Mouse (Mus musculus): ENCODE measurements around the gene Rdh19. TPM values are rescaled to one million over a fixed set of nuclear protein-coding genes. Genes with fewer than 3 reads are reported as not detected.

Gene Rdh19
- polyA plus RNA-seq (2015; fragmentation: Nextera tagmentation; extraction: Ambion mirVana), result not detected in 2 replicates

DNA sequence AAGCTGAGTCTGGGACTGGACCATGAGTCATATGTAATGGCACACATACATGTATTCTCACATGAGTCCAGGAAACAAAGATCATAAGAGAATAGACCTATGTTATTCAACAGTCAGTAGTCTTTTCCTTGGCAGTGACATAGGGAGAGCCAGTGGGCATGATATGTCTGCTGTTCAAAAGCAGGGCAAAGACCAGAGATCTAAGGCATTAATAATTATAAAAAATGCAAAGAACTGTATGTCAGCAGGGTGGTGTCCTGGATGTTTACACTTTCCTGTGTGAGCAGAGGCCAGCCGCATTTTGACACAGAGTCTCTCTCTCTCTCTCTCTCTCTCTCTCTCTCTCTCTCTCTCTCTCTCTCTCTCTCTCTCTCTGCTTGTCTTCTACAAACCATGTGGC is at the start of gene Rdh19:
Gene Rdh19 (plus strand): TSS at position 301 of the 400 bp plus-strand sequence.

DNA sequence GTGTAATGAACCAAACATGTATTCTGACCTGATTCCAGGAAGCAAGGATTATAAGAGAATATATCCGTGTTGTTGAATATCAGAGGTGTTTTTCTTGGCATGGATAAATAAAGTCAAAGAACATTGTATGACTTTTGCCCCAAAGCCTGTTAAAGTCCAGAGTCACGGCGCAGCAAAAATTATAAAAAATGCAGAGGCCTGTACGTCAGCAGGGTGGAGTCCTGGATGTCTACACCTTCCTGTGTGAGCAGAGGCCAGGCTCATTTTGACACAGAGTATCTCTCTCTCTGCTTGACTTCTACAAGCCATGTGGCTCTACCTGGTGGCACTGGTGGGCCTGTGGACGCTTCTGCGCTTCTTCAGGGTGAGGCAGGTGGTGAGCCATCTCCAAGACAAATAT is 48.8 kb upstream of the Rdh19 start, which contains the start of gene Rdh16:
Gene Rdh16 (plus strand): TSS at position 262 of the 400 bp plus-strand sequence.

DNA sequence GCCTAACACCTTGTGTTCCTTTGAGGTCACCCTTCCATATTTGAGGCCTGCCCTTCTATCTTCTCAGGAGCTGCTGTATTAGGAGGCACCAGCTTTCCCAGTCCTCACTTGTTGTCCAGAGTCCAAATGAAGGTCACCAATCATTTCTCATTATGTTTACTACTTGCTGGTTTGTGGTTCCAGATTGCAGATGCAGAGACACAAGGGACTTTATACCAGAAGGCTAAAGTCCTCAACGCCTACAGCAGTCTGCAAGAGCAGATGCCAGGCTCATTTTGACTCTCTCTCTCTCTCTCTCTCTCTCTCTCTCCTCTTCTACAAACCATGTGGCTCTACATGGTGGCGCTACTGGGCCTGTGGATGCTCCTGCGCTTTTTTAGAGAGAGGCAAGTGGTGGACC is 16.5 kb downstream of the Rdh19 start, which contains the start of gene Rdh16f2:
Gene Rdh16f2 (plus strand): TSS at position 243 of the 400 bp plus-strand sequence.

DNA sequence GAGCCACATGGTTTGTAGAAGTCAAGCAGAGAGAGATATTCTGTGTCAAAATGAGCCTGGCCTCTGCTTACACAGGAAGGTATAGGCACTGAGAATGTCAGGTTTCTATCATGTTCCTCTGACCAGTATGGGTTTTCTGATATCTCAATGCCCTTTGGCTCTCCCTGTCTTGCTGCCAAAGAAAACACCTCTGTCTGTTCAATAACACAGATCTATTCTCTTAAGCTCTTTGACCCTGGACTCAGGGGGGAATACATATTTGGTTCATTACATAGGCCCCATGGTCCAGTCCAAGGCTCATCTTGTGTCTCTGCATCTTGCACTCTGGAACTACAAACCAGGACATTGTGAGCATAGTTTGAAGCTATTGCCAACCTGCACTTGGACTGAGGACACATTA is 38.9 kb downstream of the Rdh19 start, which contains the start of gene Rdh7:
Gene Rdh7 (minus strand): TSS at position 213 of the 400 bp plus-strand sequence.

DNA sequence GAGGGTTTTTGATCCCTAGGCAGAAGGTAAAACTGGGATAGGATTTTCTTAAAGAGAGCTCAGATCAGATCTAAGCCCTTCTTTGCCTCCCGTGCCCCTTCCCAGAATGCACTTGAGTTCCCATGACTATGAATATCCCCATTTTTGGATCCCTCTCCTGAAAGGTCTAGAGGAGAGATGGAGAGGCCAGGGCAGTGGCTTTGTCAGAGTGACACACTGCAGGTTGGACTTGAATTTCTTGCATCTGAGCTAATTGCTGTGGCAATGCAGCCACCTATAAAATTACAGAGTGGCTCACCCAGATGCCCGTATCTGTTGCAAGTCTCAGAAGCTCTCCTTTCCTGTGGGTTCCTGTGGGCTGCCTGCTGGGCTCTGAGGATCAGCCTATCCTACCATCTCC is 48.5 kb downstream of the Rdh19 start, which contains the start of gene Sdr9c7:
Gene Sdr9c7 (plus strand): TSS at position 301 of the 400 bp plus-strand sequence.

Other genes starting within 250 kb of the Rdh19 start
- gene Lrp1, start 228.8 kb upstream of the Rdh19 start, polyA plus RNA-seq (2015; fragmentation: Nextera tagmentation; extraction: Ambion mirVana), result 38.9 and 46.3 TPM in 2 replicates
- gene Stat6, start 206.9 kb upstream of the Rdh19 start, polyA plus RNA-seq (2015; fragmentation: Nextera tagmentation; extraction: Ambion mirVana), result 13.2 and 15.5 TPM in 2 replicates
- gene Nemp1, start 183.0 kb upstream of the Rdh19 start, polyA plus RNA-seq (2015; fragmentation: Nextera tagmentation; extraction: Ambion mirVana), result 4.0 and 4.1 TPM in 2 replicates
- gene Nab2, start 181.4 kb upstream of the Rdh19 start, polyA plus RNA-seq (2015; fragmentation: Nextera tagmentation; extraction: Ambion mirVana), result 6.1 and 7.3 TPM in 2 replicates
- gene Myo1a, start 144.8 kb upstream of the Rdh19 start, polyA plus RNA-seq (2015; fragmentation: Nextera tagmentation; extraction: Ambion mirVana), result 0.12 and 0.28 TPM in 2 replicates
- 0.91 and 1.0 TPM in 2 replicates for gene Tac2, start 125.5 kb upstream of the Rdh19 start, polyA plus RNA-seq (2015; fragmentation: Nextera tagmentation; extraction: Ambion mirVana)
- gene Zbtb39, start 110.4 kb upstream of the Rdh19 start, polyA plus RNA-seq (2015; fragmentation: Nextera tagmentation; extraction: Ambion mirVana), result 0.83 and 0.88 TPM in 2 replicates
- gene Gpr182, start 98.2 kb upstream of the Rdh19 start, polyA plus RNA-seq (2015; fragmentation: Nextera tagmentation; extraction: Ambion mirVana), result 1.1 and 1.7 TPM in 2 replicates
- 0.17 TPM in 1 of 2 replicates, not detected in the other for gene Rdh1, start 90.2 kb upstream of the Rdh19 start, polyA plus RNA-seq (2015; fragmentation: Nextera tagmentation; extraction: Ambion mirVana)
- 1.1 TPM in 1 of 2 replicates, not detected in the other for gene Rdh16f1, start 90.1 kb upstream of the Rdh19 start, polyA plus RNA-seq (2015; fragmentation: Nextera tagmentation; extraction: Ambion mirVana)
- 0.28 TPM in 1 of 2 replicates, not detected in the other for gene Rdh9, start 73.5 kb upstream of the Rdh19 start, polyA plus RNA-seq (2015; fragmentation: Nextera tagmentation; extraction: Ambion mirVana)
- not detected in 2 replicates for gene Rdh16, start 48.8 kb upstream of the Rdh19 start, polyA plus RNA-seq (2015; fragmentation: Nextera tagmentation; extraction: Ambion mirVana)
- not detected in 2 replicates for gene Rdh16f2, start 16.5 kb downstream of the Rdh19 start, polyA plus RNA-seq (2015; fragmentation: Nextera tagmentation; extraction: Ambion mirVana)
- gene Rdh7, start 38.9 kb downstream of the Rdh19 start, polyA plus RNA-seq (2015; fragmentation: Nextera tagmentation; extraction: Ambion mirVana), result 0.19 TPM in 1 of 2 replicates, not detected in the other
- 1.9 TPM in 1 of 2 replicates, not detected in the other for gene Sdr9c7, start 48.6 kb downstream of the Rdh19 start, polyA plus RNA-seq (2015; fragmentation: Nextera tagmentation; extraction: Ambion mirVana)
- not detected in 2 replicates for gene Hsd17b6, start 157.7 kb downstream of the Rdh19 start, polyA plus RNA-seq (2015; fragmentation: Nextera tagmentation; extraction: Ambion mirVana)
- gene Prim1, start 165.2 kb downstream of the Rdh19 start, polyA plus RNA-seq (2015; fragmentation: Nextera tagmentation; extraction: Ambion mirVana), result 14.3 and 15.8 TPM in 2 replicates
- gene Naca, start 185.6 kb downstream of the Rdh19 start, polyA plus RNA-seq (2015; fragmentation: Nextera tagmentation; extraction: Ambion mirVana), result 404 and 425 TPM in 2 replicates
- 194 and 206 TPM in 2 replicates for gene Ptges3, start 209.0 kb downstream of the Rdh19 start, polyA plus RNA-seq (2015; fragmentation: Nextera tagmentation; extraction: Ambion mirVana)
- 5,056 and 5,083 TPM in 2 replicates for gene Atp5b, start 233.3 kb downstream of the Rdh19 start, polyA plus RNA-seq (2015; fragmentation: Nextera tagmentation; extraction: Ambion mirVana)
- 5.1 and 5.6 TPM in 2 replicates for gene Baz2a, start 241.6 kb downstream of the Rdh19 start, polyA plus RNA-seq (2015; fragmentation: Nextera tagmentation; extraction: Ambion mirVana)